In genomic region chr12:38594055-38594454, GRCm38 (mm10) we compare ENCODE assay signal across 13 mouse cellular contexts.
DNase-seq lines count a peak whose midpoint lies in the region; ATAC-seq and TF ChIP-seq lines count a peak whose summit lies in the region.
"Had no signal": no experiment of that assay in that cellular context is flagged by ENCODE, and none has a peak within 500 bp of the region (broad histone marks: within the 10 kb centered on the region; RNA-seq: fewer than 3 reads in every experiment).

No protein-coding gene starts in this region.

- H3K9me3 ChIP-seq in heart, embryonic 12.5 days (replicated peaks): no peaks in the 10 kb centered on the region
- H3K9me3 ChIP-seq in lung, embryonic 14.5 days (ENCODE audit: low read depth, low read length): no peaks in the 10 kb centered on the region
- H3K9me3 ChIP-seq in heart, embryonic 15.5 days (replicated peaks): no peaks in the 10 kb centered on the region
- no peaks in the 10 kb centered on the region for H3K9me3 ChIP-seq in midbrain, embryonic 15.5 days
- H3K9me3 ChIP-seq: forebrain, embryonic 12.5 days; liver, embryonic 13.5 days; neural tube, embryonic 13.5 days had no signal

- H3K9ac ChIP-seq in heart, embryonic 12.5 days: no peak overlapping the region
- no peak overlapping the region for H3K9ac ChIP-seq in lung, embryonic 14.5 days
- no peak overlapping the region for H3K9ac ChIP-seq in heart, embryonic 15.5 days
- no peak overlapping the region for H3K9ac ChIP-seq in midbrain, embryonic 15.5 days
- H3K9ac ChIP-seq: forebrain, embryonic 12.5 days; liver, embryonic 13.5 days; neural tube, embryonic 13.5 days had no signal

- H3K27me3 ChIP-seq in heart, embryonic 12.5 days (replicated peaks): no peaks in the 10 kb centered on the region
- H3K27me3 ChIP-seq in lung, embryonic 14.5 days (ENCODE audit: insufficient read depth, low read length): no peaks in the 10 kb centered on the region
- H3K27me3 ChIP-seq in heart, embryonic 15.5 days: no peaks in the 10 kb centered on the region
- no peaks in the 10 kb centered on the region for H3K27me3 ChIP-seq in midbrain, embryonic 15.5 days (replicated peaks)
- H3K27me3 ChIP-seq: forebrain, embryonic 12.5 days; liver, embryonic 13.5 days; neural tube, embryonic 13.5 days had no signal

- TF ChIP-seq CTCF in lung, embryonic 14.5 days (IDR thresholded peaks at IDR 0.05; ENCODE audit: low read depth): no peak
- TF ChIP-seq CTCF in lung, adult 2 months (IDR thresholded peaks at IDR 0.05; ENCODE audit: insufficient read depth, low read length): no peak

- no peak overlapping the region for H3K27ac ChIP-seq in heart, embryonic 12.5 days (ENCODE audit: poor library complexity, severe bottlenecking)
- H3K27ac ChIP-seq in lung, embryonic 14.5 days (ENCODE audit: low read depth): no peak overlapping the region
- peak overlapping the region; percentile 40; the same call in 1 of the 2 replicates for H3K27ac ChIP-seq in heart, embryonic 15.5 days
- no peak overlapping the region for H3K27ac ChIP-seq in midbrain, embryonic 15.5 days
- H3K27ac ChIP-seq: forebrain, embryonic 12.5 days; liver, embryonic 13.5 days; neural tube, embryonic 13.5 days had no signal

- no peak overlapping the region for H3K4me3 ChIP-seq in heart, embryonic 12.5 days
- H3K4me3 ChIP-seq in lung, embryonic 14.5 days (ENCODE audit: low read depth, low read length): no peak overlapping the region
- H3K4me3 ChIP-seq in lung, adult 2 months (replicated peaks; ENCODE audit: extremely low read depth, low read depth, low read length): no peak overlapping the region
- no peak overlapping the region for H3K4me3 ChIP-seq in heart, embryonic 15.5 days
- H3K4me3 ChIP-seq in midbrain, embryonic 15.5 days: no peak overlapping the region
- H3K4me3 ChIP-seq: forebrain, embryonic 12.5 days; liver, embryonic 13.5 days; neural tube, embryonic 13.5 days had no signal

- H3K36me3 ChIP-seq in heart, embryonic 12.5 days: no peaks in the 10 kb centered on the region
- H3K36me3 ChIP-seq in lung, embryonic 14.5 days (ENCODE audit: insufficient read depth): no peaks in the 10 kb centered on the region
- H3K36me3 ChIP-seq in heart, embryonic 15.5 days: no peaks in the 10 kb centered on the region
- no peaks in the 10 kb centered on the region for H3K36me3 ChIP-seq in midbrain, embryonic 15.5 days (replicated peaks)
- H3K36me3 ChIP-seq: forebrain, embryonic 12.5 days; liver, embryonic 13.5 days; neural tube, embryonic 13.5 days had no signal

- ATAC-seq in heart, embryonic 12.5 days (ENCODE audit: insufficient number of reproducible peaks, low FRiP score): no peak
- no peak for ATAC-seq in lung, embryonic 14.5 days (ENCODE audit: insufficient read depth)
- ATAC-seq in heart, embryonic 15.5 days (replicated peaks; ENCODE audit: insufficient number of reproducible peaks, insufficient read depth, low FRiP score, low read depth): no peak
- 0 out of 2 replicates have a peak, but pooled peaks have one; percentile 29 for ATAC-seq in megakaryocyte progenitor cell, adult 5-6 weeks (replicated peaks; ENCODE audit: poor library complexity)
- ATAC-seq in midbrain, embryonic 15.5 days (replicated peaks): no peak
- ATAC-seq: intestine, embryonic 16.5 days had no signal

- 23% methylated on average over 3 of the region's 3 CpGs for WGBS in heart, embryonic 12.5 days
- 30% methylated on average over 3 of the region's 3 CpGs for WGBS in lung, embryonic 14.5 days
- WGBS in lung, adult 2 months: 33% methylated on average over 3 of the region's 3 CpGs
- 17% methylated on average over 3 of the region's 3 CpGs for WGBS in heart, embryonic 15.5 days
- WGBS in midbrain, embryonic 15.5 days: 43% methylated on average over 3 of the region's 3 CpGs

- DNase-seq in heart, adult 18-20 months: peak; percentile 63 to 77
- DNase-seq in lung, embryonic 14.5 days: peak; percentile 82
- no peak for DNase-seq in lung, adult 2 months
- DNase-seq in embryo, embryonic 11 days: no peak
- DNase-seq: liver, embryonic 13.5 days had no signal

- H3K4me2 ChIP-seq in heart, embryonic 12.5 days: no peak overlapping the region
- no peak overlapping the region for H3K4me2 ChIP-seq in lung, embryonic 14.5 days
- H3K4me2 ChIP-seq in heart, embryonic 15.5 days: no peak overlapping the region
- no peak overlapping the region for H3K4me2 ChIP-seq in midbrain, embryonic 15.5 days
- H3K4me2 ChIP-seq: forebrain, embryonic 12.5 days; liver, embryonic 13.5 days; midbrain, embryonic 11.5 days; neural tube, embryonic 13.5 days had no signal

- peaks cover 8% of the 10 kb centered on the region for H3K4me1 ChIP-seq in heart, embryonic 12.5 days (replicated peaks)
- H3K4me1 ChIP-seq in lung, embryonic 14.5 days (ENCODE audit: insufficient read depth): no peaks in the 10 kb centered on the region
- H3K4me1 ChIP-seq in lung, adult 2 months (ENCODE audit: control insufficient read depth, insufficient read depth, low read length): no peaks in the 10 kb centered on the region
- H3K4me1 ChIP-seq in heart, embryonic 15.5 days (replicated peaks): peaks cover 11% of the 10 kb centered on the region
- H3K4me1 ChIP-seq in midbrain, embryonic 15.5 days: no peaks in the 10 kb centered on the region
- H3K4me1 ChIP-seq: liver, embryonic 13.5 days had no signal

- TF ChIP-seq POLR2A in lung, adult 2 months (IDR thresholded peaks at IDR 0.05; ENCODE audit: borderline replicate concordance, extremely low read depth, low read depth, low read length): no peak

Comparison
In these comparisons a context has a peak if more than half of its experiments do, and no peak if none do; other contexts are left out.
1. DNase-seq: peak in heart, adult 18-20 months (2 of 2) and lung, embryonic 14.5 days (single experiment); none in lung, adult 2 months (single experiment) and embryo, embryonic 11 days (single experiment).